Mouse (Mus musculus): ENCODE data around the gene Cela1.

Gene Cela1

GRCm38 (mm10) chr15:100705376-100705775 lies 17.7 kb upstream of the Cela1 start:
- DNase-seq (ENCODE audit: low read depth, low spot score) = no peak

GRCm38 (mm10) chr15:100703913-100704312 lies 16.2 kb upstream of the Cela1 start:
- no peak for DNase-seq (ENCODE audit: low read depth, low spot score)

DNA sequence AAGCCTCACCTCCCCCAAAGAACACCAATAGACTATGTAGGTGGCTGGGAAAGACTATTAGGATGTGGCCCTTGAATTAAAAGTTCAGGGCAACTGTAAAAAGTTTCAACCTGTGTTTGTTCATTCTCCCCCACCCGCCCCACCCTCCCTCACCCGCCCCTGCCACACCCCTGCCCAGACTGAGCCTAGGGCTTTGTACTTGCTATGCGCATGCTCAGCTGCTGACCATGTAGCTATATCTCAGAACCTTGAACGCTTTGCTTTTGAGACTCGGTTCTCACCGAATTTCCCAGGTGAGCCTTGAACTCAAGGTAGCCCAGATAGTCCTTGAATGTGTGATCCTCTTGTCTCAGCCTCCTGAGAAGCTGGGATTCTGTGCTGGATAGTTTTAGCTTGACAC lies 14.1 kb upstream of the Cela1 start:
- no peak for DNase-seq (ENCODE audit: low read depth, low spot score)

DNA sequence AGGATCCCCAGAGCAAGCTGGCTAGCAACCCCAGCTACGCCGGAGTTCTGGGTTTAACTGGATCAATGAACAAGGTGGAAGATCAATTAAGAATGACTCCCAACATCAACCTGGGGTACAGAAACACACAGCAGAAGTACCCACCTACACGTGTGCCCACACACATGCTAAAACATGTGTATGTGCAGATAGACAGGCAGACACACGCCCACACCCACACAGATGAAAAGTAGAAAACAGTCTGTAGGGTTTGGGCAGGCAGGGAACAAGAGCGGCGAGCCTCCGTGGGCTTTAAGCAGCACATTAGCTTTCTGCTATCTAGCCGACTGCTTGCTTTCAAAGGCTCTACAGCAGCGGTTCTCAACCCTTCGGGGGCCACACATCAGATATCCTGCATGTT lies 13.4 kb upstream of the Cela1 start:
- DNase-seq (ENCODE audit: low read depth, low spot score) = no peak

DNA sequence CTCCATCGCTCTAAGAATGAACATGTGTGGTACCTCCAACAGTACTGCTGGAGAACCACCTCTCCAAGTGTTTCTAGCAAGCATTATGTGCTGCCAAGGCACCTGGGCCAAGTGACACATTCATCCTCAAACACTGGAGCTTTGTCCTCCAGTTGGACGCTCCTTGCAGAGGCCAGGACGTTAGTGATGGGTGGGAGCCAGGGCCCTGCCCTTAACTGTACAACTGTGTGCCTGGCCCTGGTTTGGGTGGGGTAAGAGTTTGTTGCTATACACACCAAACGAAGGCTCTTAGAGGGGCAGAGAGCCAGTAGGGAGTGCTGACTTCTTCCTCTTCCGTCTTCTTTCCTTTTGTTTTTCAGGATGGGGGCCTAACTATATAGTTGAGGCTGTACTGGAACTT lies 12.7 kb upstream of the Cela1 start:
- DNase-seq (ENCODE audit: low read depth, low spot score) = no peak

- no peak for DNase-seq (ENCODE audit: low read depth, low spot score)
These were observed 11.7 kb upstream of the Cela1 start for GRCm38 (mm10) chr15:100699386-100699785.

DNA sequence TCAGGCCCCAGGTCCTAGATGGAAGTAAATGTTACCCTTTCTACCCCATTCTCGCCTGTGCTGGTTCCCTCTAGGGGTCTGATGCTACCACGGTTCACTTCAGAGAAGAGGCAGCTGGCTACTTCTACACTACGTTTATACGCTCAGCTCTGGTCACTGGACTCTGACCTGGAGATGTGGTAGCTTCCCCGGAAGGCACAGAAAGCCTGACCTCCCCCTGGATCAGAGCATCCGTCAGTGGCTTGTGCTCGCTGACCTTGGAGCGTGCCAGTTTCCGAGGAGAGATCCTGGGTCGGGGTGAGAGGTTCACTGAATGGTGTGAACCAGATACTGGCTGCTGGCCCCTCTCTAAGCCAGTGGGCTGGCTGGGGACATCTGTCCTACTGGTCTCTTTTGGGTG lies 10.4 kb upstream of the Cela1 start:
- DNase-seq (ENCODE audit: low read depth, low spot score) = no peak

GRCm38 (mm10) chr15:100694406-100694805 lies 6.7 kb upstream of the Cela1 start:
- no peak for DNase-seq (ENCODE audit: low read depth, low spot score)

GRCm38 (mm10) chr15:100691990-100692389 lies 4.3 kb upstream of the Cela1 start:
- no peak for DNase-seq (ENCODE audit: low read depth, low spot score)

DNA sequence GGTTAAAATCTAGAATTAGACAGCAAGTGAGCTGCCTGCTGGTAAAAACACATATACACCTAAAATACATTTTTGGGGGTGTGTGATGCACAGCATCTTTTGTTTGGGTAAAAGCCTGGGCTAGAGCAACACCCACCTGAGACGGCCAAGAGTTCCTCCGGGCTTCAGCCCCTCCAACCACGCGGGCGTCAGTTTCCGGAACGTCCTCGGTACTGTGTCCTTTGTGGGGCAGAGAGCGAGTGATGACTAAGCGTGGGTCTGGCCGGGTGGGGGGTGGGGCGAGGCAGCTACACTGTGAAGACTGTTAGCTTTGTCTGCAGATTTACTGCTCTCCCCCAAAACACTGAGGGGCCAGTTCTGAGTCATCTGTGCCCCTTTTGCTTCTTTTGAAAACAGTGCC lies 732 bp downstream of the Cela1 start:
- no peak for DNase-seq (ENCODE audit: low read depth, low spot score)

DNA sequence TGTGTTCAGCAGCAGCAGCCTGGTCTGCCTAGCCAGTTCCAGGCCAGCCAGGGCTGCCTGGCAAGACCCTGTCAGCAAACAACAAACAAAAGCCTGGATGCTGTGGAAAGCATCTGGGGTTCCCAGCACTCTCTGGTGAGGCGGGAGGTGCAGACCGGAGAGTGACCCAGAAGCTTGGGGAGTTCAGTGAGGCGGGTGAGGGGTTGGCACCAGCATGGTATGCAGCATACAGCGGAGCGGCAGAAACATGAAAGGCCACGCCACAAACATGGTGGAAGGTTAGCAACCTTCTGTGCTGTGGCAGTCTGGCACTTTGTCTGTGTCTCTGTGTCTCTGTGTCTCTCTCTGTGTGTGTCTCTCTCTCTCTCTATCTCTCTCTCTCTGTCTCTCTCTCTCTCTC lies 1.3 kb downstream of the Cela1 start:
- DNase-seq (ENCODE audit: low read depth, low spot score) = no peak

- DNase-seq (ENCODE audit: low read depth, low spot score) = no peak
These were observed 1.9 kb downstream of the Cela1 start for GRCm38 (mm10) chr15:100685849-100686248.

GRCm38 (mm10) chr15:100685255-100685654 lies 2.5 kb downstream of the Cela1 start:
- no peak for DNase-seq (ENCODE audit: low read depth, low spot score)

DNA sequence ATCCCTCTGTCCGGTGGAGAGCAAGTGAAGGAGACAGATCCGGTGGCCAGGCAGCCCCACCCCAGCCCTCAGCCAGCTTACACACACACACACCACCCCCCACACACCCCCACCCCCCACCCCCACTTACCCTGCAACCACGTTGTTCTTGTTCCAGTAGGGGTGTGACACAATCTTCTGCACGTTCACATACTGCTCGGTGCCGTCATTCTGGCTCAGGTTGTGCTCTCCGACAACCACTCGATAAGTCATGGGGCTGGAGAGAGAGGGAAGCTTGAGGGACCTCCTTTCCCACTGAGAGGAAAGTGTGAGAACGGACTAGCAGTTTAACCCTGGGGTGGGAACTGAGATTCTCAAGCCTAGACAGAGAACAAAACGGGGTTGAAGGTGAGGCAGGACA lies 3.3 kb downstream of the Cela1 start:
- DNase-seq (ENCODE audit: low read depth, low spot score) = no peak

GRCm38 (mm10) chr15:100683041-100683440 lies 4.7 kb downstream of the Cela1 start:
- peak; percentile 80 for DNase-seq (ENCODE audit: low read depth, low spot score)

DNA sequence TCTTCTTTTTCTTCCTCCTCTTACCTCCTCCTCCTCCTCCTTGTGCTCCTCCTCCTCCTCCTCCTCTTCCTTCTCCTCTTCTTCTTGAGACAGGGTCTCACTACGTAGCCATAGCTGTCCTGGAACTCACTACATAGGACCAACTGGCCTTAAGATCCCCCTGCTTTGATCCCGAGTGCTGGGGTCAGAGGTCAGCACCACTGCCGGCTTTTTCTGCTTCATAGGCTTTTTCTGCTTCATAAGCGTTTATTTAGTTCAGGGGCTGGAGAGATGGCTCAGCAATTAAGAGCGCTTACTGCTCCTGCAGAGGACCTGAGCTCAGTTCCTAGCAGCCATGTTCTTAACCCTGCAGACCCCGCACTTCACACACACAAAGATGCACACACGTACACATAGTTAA lies 6.0 kb downstream of the Cela1 start:
- DNase-seq (ENCODE audit: low read depth, low spot score) = no peak

- no peak for DNase-seq (ENCODE audit: low read depth, low spot score)
These were observed 7.3 kb downstream of the Cela1 start for GRCm38 (mm10) chr15:100680381-100680780.

GRCm38 (mm10) chr15:100679005-100679404 lies 8.7 kb downstream of the Cela1 start:
- DNase-seq (ENCODE audit: low read depth, low spot score) = no peak

DNA sequence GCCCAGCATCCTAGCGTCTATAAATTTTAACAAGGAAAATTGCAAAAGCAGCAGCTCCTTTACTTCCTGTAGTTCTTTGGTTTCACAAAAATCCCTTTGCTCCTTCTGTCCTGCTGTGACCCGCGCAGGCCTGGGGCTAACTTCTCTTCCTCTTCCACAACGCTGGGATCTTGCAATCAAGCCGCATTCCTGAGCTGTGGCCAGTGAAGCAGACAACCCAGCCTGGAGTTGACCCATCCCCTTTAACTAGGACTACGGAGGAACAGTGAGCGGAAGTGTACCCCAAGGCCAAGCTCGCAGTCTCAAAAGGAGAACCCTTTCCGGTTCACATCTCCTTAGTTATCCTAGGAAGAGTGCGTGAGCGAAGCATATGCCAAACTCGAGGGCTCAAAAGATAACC lies 9.1 kb downstream of the Cela1 start:
- DNase-seq (ENCODE audit: low read depth, low spot score) = no peak

GRCm38 (mm10) chr15:100677675-100678074 lies 10.0 kb downstream of the Cela1 start:
- DNase-seq (ENCODE audit: low read depth, low spot score) = no peak

DNA sequence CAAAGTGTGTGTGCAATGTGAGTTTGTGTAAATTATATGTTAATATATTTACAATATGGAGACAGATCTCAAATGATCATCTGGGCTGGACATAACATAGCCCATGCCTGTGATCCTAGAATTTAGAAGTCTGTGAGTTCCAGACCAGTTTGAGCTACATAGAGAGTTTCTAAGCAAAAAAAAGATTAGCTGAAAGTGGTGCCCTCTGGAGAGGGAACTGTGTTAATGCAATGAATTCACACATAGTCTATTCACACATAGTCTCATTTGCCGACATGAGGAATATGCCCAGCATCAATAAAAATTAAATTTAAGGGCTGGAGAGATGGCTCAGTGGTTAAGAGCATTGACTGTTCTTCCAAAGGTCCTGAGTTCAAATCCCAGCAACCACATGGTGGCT lies 11.2 kb downstream of the Cela1 start:
- no peak for DNase-seq (ENCODE audit: low read depth, low spot score)

DNA sequence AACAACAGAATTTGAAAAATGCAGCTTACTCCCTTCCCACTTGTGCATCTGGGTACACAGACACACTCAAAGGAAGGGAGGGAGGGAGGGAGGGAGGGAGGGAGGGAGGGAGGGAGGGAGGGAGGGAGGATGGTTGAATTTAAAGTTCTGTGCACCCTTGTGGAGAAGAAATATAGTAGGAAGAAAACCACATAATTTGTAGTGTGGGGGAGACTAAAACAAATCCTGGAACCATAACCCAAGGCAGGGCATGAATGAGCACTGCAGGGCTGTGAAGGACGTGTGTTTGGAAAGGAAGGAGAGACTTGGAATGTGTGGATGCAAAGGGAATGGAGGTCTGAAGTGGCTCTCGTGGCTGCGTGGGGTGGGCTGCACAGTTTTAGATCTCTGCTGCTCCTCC lies 12.2 kb downstream of the Cela1 start:
- DNase-seq (ENCODE audit: low read depth, low spot score) = no peak

DNA sequence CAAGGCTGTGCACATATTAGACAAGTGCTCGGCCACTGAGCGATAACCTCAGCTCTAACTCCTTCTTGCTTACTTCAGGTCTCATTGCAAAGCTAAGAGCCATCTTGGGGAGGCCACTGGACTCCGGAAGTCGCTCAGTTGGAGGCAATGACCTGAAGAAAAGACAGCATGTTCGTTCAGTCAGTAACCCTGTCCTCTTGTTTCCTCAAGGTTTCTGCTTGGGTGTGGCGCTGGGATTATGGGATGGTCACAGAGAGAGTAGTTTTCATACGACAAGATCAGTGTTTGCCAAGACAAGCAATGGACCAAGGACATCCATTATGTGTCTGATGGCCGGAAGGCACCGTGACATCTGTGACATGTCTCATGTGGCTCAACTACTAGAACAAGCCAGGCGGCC lies 13.2 kb downstream of the Cela1 start:
- DNase-seq (ENCODE audit: low read depth, low spot score) = no peak

DNA sequence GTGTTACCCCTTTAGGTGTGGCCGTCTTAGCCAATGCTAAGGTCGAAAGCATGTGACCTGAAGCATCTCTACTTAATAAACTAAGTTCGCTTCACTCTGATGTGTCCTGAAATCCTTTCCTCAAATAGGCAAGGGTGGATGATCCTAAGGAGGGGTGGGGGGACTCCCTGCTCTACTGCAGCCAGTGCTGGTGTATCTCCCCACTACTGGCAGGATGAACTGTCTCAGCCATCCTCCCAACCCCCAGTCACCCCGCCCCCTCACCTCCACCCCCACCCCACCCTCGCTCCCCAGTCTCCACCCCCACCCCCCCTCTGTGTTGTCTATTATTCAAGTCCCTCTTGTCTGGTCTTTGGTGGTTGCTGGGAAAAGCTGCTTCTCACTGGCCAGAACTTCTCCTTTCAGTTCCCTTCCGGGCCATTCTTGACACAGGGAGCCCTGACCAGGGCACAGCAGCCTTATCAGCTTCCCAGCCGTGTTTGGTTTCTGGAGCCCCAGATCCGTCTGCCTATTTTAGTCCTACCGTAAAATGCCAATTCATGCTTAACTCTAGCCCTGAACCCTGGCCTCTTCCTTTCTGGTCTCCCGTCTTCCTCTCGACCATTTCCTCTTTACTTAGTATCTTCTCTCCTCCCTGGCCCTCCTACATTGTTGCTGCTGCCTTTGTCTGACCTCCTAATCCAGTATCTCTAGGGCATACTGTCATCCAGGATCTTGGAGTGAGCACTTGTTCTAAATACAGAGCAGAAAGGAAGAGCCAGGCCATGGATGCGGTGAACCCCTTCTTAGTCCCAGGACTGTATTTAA lies 13.9 kb downstream of the Cela1 start:
- no peak for DNase-seq (ENCODE audit: low read depth, low spot score)
